Mouse (Mus musculus): Measurements from ENCODE around the gene Dock4.
A peak's percentile ranks its signal among the peaks of the same experiment; 100 is the strongest.

Dock4 gene

DNA sequence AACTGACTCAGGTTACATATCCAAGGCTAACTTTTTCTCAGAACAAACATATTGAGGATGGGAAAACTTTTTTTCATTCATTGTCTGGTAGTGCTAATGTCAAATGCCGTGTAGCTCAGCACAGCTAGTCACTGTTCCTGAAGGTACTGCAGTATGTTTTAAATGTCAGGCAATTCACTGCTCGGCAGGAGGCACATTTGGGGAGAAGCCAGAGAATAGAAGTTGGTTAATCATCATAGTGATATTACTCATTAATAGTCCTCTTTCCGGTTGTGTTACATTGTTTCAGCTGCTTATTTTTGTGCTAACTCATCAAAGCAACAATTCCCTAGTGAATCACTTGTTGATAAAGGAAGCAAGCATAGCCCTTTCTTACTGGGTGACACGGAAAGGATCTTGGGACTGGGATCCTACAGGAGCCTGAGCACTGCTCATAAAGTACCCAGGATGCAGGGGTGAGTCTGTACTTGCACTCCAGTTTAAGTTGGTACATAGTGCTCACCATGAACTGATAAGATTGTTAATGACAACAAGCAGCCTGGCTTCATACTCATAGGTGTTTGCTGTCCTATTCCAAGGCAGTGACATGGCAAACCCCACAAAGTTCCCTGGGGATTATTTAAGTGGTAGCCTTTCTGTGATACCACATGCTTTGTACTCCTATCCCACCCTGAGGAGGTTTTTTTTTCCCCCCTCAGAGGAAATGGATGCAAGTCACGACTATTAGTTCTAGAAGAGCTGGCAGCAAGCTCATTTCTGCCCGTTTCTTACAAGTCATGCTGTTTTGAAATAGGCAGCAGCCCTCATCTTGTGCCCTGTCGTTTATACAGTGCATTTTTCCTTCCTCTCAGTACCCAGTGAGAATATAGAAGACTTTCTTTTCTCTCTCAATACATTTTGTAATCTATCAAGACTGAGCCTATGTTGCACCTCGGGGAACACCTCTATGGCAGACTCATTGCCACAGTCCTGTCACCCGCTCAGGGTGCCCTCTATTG lies 123.5 kb downstream of the Dock4 start:
- peak; percentile 34 for DNase-seq (ENCODE audit: low read depth)

DNA sequence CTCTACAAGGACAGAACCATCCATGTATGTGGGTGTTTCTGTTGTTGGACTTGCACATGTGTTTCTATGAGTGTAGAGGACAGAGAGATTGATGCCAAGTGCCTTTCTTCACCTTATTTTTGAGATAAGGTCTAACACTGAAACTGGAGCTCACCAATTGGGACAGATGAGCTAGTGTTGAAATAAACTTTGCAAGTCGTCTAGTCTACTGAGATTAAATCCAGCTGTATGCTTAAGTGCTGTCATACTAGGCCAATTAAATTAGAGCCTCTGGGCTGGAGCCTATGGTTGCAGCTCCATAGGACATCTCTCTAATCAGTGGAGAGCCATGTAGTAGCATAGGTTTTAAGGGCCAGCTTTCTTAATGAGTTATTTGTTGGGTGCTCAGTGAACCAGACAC lies 124.5 kb downstream of the Dock4 start:
- DNase-seq (ENCODE audit: low read depth) = no peak

DNA sequence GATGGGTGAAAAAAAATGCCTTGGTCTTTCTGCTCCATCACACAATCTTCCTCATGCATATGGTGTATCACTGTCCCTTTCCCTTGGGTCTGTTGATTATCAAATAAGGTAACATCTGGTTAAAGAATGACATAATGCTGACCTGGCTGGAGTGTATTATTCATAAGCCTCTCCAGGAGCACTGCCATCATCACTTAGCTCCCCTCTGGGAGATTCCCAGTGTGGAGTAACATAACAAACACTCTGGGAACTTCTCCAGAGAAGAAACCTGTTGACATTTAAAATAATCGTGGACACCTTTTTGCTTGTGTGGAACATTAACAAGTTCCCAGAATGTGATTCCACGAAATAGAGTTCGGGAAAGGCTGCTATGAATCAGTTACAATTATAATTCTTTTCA lies 128.3 kb downstream of the Dock4 start:
- DNase-seq (ENCODE audit: low read depth) = no peak

DNA sequence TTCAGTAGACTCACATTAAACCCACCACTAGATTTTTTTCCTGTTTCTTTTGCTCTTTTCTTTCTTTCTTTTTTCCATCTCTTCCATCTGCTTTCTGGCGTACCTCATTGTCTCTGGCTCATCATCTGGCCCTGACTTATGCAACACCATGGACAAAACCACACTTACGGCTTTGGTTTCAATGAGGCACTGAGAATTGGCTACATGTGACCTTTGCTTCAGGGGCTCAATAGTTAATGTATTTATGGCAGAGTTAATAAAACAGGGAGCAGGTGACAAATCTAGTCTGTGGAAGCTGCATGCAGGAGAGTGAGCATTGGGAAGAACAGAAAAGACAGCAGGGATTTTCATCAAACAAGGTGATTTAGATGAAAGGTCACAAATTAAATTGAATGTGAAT lies 131.0 kb downstream of the Dock4 start:
- DNase-seq (ENCODE audit: low read depth) = peak; percentile 24

DNA sequence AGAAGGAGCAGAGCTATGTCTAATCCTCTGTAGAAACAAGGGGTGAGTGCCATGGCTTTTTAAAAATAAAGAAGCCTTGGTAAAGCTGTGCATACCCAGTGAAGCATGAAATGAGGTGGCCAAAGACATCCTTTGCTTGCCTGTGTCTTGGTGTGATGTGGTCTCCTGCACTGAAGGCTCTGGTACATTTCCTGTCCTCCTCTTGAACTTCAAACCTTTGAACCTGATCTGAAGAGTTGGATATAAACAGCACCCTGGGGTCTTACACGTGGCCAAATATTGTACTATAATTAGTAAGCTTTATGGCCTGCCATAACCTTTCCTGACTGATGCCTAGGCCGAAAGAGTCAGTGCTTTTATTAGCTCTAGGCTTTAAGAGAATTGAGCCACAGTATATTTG lies 134.6 kb downstream of the Dock4 start:
- DNase-seq (ENCODE audit: low read depth) = no peak

DNA sequence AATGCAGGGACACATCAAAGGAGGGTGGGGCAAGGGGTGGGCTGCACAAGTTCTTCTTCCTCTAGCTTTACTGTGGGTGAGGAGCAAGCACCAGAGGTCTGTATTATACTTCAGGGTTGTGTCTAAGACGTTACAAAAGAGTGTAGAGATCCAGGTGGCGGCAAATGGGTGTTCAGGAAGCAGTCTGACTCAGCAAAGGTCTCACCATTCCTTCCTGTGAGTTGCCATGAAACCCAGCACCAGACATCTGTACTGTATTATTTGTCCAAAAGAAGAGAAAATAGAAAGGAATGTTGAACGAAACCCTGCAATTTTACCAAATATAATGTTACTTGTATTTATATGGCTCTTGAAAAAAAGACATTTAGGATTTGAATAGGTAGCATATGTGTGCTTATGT lies 135.3 kb downstream of the Dock4 start:
- DNase-seq (ENCODE audit: low read depth) = peak; percentile 75

DNA sequence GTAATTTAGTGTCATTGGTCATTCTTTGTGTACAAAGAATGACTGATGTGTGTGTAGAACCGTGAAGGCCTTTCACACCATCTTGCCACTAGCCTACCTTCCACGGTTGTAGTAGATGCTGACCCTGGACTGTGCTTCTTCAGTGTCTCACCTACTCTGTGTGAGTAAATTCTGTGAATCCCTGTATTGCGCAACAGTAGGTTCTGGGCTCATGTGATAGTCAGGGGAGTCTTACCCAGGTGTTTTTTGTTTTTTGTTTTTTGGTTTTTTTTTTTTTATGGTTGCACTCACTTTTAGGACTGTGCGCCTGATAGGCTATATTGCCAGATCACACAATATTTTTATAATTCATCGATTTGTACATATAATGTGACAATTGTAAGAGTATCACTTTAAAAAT lies 136.3 kb downstream of the Dock4 start:
- DNase-seq (ENCODE audit: low read depth) = no peak

DNA sequence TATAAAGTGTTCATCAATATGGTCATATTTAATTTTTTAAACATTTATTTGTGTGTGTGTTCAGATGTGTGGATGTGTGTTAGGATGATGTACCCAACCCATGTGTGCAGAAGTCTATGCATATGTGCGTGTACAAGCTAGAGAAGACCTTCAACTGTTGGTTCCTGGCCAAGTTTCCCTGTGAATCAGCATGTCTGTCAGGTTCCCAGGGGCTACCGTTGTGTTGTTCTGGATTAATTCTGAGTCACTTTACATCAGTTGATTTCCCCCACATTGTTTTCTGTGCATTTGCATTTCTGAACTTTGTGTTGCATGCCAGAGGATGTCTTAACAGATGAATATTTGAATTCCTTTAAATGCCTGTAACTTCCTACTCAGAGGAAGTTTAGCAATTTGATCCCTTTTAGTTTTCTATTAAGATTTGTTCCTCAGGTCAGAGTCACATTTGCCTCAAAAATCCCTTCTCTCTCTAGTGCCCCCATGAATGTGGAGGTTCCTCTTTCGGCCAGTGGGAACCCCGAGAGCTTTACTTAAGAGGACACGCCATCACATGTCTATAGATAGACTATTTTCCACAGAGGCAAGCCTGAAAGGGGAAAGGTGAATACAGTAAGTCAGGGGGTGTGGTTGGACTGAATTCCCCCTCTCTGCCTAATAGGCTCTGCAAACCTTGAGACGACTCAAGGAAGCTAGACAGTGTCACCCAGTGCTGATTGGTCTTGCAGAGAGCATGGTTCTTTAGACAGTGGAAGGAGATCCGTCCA lies 139.0 kb downstream of the Dock4 start:
- DNase-seq (ENCODE audit: low read depth) = peak; percentile 58

DNA sequence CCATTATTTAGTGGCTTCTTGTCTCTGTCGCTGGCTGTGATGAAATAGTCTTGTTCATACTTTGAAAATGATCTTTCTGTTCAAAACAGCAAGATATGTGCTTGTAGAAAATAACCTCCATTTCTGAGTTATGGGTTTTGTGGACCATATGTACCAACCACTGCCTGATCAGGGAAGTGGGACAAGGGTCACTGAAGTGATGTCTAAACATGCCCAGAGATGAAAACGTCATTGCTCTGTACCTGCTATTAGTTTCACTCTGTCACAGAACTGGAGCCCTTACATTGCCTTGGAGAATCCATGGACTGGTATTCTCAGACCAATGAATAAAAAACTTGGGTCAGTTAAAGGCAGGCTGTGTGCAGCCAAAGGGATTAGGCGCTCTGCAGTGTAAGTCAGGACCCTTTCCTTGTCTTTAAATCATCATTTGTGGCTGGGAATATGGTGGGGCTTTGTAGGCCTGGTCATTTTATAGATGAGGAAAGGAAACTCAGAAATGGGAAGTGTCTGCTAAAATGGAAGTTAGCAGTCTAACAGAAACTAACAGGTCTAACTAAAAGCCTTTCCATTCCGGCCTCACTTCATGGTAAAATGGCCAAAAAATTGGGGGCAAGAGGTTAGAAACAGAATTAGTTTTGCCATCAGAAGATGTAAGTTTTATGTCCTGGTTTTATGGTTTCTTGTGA lies 139.8 kb downstream of the Dock4 start:
- DNase-seq (ENCODE audit: low read depth) = no peak

DNA sequence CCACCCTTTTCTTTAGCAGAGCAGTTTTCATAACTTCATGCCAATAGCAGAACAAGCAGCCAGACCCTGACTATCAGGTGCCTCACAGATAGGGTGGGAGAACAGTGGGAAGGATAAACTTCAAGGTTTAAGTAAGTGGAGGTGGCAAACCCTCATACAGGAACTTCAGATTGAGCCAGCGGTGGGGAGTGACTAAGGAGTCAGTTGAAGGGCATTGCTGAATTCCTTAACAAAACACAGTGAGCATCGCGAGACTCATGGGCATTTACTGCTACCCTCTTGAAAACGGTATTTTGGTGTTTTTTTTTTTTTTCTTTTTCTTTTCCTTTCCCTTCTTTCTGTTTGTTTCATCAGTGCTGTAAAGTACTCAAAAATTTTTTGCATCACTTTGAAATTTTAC lies 148.4 kb downstream of the Dock4 start:
- DNase-seq (ENCODE audit: low read depth) = no peak

DNA sequence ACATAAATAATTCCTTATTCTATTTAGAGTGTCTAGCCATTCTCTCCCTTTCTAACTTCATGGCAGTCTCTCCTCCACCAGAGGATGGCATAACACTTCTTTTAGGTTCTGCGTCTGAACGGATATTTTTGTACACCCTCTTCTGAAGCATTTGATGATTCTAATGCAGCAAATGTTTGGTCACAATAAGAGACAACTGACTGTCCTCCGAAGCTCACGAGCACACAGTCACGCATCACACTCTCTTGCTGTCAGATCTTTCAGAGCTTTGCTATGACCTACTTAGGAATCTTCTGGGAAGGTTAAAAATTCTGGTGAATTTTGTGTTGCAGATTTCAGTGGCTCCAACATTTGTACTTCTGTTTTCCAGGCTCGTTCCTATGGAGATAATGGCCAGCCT lies 149.7 kb downstream of the Dock4 start:
- no peak for DNase-seq (ENCODE audit: low read depth)

DNA sequence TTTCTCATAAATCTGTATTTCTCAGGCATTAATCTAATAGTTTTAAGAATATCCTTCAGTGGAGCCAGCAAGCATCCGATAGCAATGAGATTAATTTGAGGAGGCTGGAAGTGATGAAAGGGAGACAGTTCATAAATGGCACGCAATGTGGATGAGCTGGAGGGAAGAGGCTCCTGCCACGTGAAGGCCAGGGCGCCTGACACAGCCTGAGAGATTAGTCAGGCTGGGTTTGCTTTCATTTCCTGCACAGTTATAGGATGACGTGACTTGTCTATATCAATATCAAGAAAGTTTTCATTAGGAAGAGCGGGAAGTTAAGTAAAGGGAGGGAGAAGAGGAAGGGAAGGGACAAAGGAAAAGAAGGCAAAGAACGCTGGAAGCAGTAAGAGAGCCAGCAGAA lies 150.3 kb downstream of the Dock4 start:
- no peak for DNase-seq (ENCODE audit: low read depth)

DNA sequence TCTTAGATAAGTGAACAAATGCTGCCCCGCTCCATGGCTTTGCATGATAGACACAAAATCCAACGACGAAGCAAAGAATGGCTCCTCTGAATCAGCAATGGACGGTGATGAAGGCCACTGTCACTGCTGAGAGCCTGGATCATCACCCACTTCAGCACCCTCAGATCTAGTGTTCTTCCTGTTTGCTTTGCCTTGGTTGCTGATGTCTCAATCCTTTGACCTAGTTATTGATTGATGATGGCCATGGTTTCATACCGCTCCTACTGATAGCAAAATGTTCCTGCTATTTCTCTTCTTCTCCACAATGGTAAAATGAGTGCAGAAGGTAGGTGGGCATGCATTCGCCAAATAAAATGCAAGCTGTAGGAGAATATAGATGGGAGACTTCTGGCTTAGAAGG lies 150.7 kb downstream of the Dock4 start:
- DNase-seq (ENCODE audit: low read depth) = no peak

DNA sequence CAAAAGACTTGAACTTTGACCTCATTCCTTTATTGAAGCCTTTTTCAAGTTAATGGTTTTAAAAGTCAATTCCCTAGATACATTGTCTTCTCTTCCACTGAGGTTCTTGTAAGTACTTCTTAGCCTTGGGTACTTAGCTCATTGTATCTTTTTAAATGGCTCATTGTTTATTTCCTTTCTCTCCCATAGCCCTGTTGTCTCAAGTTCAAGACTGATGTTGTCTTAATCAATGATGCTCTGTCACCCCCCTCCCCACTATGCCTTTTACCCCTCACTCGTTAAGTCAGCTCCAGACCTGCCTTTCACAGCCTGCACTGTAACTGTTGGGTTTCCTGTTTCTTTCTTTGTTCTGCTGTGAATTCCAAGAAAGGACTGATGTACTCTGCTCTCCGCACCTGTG lies 154.2 kb downstream of the Dock4 start:
- no peak for DNase-seq (ENCODE audit: low read depth)

DNA sequence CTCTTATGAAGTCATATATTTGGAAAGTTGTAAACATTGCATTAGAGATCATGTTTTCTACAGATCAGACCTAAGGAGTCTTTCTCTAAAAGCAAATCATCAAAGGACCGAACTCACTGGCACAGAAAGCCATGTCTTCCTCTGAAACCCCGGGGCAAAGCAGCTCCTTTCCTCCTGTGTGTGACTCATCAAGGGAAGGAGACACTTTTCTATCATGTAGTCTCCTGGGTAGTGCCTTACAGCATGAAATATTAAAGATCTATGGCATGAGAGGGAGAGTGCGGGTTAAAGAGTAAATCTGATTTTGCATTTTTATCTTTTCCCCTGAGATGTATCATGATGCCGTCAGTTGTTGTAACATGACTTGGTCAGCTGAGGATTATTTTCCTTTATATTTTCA lies 159.8 kb downstream of the Dock4 start:
- DNase-seq (ENCODE audit: low read depth) = peak; percentile 20

DNA sequence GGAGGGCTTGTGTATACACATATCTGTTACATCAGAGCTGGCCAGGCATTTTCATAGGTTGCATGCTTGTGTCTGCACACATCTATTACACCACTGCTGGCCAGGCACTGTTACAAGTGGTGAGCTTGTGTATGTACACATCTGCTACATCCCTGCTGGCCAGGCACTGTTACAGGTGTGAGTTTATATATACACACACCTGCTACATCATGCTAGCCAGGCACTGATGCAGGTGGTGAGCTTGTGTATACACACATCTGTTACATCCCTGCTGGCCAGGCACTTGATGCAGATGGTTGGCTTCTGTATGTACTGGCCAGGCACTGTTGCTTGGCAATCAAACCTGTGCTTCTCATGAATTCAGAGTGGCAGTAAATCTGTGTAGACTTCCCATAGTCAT lies 177.2 kb downstream of the Dock4 start:
- no peak for DNase-seq (ENCODE audit: low read depth)

DNA sequence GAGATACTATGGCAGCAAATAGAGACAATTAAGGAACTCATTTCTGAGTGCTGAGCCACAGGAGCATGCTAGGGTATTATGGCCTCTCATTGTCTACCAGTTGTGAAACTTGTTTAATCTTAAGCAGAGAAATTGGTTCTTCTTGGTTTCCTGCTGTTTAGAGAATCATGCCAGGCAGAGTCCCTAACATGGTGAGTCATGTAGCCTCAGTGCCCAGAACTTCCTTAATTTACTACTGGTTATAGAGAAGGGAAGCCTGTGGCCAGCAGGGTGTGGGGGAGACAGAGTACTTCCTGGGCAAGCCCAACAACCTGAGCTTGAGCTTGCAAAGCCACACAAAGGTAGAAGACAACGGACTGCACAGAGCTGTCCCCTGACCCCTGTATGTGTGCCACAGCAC lies 180.8 kb downstream of the Dock4 start:
- peak; percentile 96 for DNase-seq (ENCODE audit: low read depth)

DNA sequence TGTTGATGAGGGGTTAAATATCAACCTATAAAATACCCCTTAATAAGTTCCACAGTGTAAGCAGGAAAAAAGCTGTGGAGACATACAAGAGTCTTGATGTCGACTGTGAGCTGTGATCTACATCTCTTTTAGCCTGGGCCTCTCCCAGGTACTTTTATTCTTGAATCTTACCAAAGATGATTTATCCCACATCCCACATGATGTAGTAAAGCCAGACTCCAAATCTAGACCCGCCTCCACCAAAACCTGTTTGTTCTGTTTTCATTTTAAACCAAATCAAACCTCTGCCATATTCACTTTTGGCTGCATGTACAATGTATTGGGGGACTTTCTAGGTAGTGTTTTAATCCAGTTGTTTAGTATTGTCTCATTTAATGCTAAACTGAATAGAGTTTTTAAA lies 187.5 kb downstream of the Dock4 start:
- no peak for DNase-seq (ENCODE audit: low read depth)

DNA sequence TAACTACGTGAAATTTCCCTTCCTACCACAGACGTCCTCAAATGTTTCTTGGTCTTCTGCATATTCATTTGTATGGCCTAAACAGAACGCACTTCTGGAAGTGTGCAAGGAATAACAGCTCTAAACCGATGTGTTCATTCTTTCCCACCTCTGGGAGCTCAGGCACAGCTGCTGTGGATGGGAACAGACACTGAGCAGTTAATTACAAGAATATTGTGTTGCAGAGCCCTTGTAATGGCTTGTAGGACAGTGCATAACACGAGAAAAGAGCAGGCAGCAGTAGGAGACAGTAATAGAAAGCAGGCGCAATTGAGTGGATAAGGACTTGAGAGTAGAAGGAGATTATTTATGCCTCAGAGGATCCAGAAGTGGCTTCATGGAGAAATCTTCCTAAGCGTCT lies 188.4 kb downstream of the Dock4 start:
- DNase-seq (ENCODE audit: low read depth) = no peak

DNA sequence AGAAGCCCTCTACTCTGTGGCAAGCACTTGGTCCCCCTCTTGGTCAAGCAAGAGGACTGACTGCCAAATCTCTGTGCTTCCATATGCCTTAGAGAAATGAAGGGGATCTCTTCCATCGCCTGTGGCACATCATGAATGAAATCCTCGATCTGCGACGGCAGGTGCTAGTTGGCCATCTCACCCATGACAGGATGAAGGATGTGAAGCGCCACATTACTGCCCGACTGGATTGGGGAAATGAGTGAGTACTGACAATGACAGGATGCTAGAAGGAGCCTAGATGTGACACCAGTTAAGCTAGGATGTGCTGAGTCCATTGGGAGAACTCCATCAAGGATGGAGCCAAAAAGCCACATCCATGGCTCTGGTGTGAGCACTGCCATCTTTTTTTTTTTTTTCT lies 190.2 kb downstream of the Dock4 start:
- no peak for DNase-seq (ENCODE audit: low read depth)

DNA sequence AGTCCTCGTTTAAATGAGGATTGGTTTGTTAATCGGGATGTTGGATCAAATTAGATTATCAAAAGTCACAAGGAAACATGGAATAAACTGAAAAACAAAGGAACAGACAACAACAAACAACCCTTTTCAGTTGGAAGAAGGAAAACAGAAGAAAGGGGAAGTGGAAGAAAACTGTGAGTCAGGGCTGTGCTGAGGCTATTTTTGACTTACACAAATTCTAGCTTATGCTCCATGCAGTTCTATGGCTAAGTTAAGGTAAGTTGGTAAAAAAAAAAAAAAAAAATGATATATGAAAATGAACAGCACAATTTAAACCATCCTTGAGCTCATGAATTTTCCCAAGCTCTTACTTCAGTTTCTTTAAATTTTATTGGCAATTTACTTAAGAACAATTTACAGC lies 191.7 kb downstream of the Dock4 start:
- peak; percentile 44 for DNase-seq (ENCODE audit: low read depth)

DNA sequence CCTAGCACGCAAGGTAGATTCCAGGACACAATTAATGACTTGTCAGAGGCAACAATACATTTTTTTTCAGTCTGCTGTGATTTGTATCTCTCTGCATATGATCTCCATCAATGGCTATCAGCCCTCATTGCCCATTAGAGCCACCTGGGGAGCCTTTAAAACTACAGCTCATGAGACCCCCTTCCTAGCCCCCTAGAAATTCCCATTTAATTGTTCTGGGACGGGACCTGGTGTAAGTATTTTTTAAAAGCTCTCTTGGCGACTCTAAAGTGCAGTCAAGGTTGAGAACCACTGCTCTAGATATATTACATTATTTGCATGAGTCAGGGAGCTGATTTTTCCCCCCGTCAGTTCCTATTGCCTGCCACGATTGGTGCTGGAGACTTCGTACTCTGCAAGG lies 200.1 kb downstream of the Dock4 start:
- DNase-seq (ENCODE audit: low read depth) = no peak

DNA sequence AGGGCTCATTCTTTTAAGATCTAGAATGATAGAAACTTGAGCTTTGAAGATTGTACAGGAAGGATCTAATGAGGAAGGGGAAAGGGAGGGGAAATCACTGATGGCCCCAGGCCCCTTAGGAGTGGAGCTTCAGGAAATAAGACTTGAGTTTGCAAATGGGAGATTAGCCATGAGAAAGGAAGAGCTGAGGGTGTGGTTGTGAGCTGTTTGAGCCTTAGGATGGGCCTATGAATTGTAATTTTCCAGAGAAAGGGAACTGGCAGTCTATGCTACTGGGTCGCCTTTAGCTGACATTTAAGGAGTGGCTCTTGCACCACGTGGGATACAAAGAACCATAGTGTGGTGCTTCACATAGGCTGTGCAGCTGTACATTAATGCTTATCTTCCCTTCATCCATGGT lies 208.6 kb downstream of the Dock4 start:
- peak; percentile 24 for DNase-seq (ENCODE audit: low read depth)

All from 416B (cell line).